Mouse (Mus musculus): ENCODE results near the gene Rab7b.

Gene Rab7b

GRCm38 (mm10) chr1:131688475-131688874, at the start of gene Rab7b:
Gene Rab7b (plus strand): TSS chr1:131688695.
- DNase-seq (ENCODE audit: inconsistent ontology term), result peak; percentile 71

GRCm38 (mm10) chr1:131640062-131640461, 48.4 kb upstream of the Rab7b start:
- DNase-seq (ENCODE audit: inconsistent ontology term), result no peak

DNA sequence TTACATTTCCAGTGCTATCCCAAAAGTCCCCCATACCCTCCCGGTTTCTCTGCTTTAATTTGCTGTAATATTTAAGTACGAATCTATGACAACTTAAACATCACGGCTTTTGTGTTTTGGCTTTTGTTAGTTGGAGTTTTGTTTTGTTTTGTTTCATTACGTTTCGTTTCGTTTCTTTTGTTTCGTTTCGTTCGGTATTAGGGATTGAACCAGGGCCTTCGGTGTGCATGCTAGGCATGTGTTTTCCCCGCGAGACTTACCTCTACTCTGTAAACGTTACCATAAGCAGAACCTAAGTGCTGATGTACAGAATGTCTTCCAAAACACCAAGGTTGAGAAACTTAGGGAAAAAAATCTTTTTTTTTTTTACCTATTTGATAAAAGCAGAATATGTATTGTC, 46.9 kb upstream of the Rab7b start:
- no peak for DNase-seq (ENCODE audit: inconsistent ontology term)

DNA sequence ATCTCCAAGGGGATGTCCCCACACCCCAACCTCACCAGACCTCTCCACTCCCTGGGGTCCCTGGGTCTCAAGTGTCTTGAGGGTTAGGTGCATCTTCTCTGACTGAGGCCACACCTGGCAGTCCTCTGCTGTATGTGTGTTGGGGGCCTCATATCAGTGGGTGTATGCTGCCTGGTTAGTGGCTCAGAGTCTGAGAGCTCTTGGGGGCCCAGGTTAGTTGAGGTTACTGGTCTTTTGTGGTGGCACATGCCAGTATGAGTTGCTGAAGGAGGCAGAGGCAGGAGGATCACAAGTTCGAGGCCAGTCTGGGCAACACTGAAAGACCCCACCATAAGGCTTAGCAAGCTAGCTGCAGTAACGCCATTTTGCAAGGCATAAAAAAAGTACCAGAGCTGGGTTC, 46.2 kb upstream of the Rab7b start:
- DNase-seq (ENCODE audit: inconsistent ontology term), result no peak

GRCm38 (mm10) chr1:131652670-131653443, 35.6 kb upstream of the Rab7b start:
- DNase-seq (ENCODE audit: inconsistent ontology term), result no peak

GRCm38 (mm10) chr1:131655601-131656000, 32.9 kb upstream of the Rab7b start:
- no peak for DNase-seq (ENCODE audit: inconsistent ontology term)

DNA sequence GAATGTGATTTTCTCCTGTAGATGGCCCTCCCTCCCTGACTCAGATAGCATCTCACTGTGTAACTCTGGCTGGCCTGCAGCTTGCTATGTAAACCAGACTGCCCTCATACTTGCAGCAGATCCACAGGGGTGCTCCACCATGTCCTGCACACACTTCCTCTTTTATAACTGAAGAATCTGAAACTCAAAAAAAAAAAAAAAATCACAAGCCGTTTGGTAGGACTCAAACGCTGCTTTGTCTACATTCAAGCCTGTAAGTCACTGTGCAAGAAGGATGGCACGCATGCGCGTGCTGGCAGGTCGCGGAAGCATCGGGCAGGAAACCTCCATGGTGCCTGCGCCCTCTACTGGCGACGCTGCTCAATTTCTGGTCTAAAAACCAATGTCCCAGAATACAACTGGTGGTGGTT, 30.5 kb upstream of the Rab7b start:
- DNase-seq (ENCODE audit: inconsistent ontology term), result peak; percentile 75

DNA sequence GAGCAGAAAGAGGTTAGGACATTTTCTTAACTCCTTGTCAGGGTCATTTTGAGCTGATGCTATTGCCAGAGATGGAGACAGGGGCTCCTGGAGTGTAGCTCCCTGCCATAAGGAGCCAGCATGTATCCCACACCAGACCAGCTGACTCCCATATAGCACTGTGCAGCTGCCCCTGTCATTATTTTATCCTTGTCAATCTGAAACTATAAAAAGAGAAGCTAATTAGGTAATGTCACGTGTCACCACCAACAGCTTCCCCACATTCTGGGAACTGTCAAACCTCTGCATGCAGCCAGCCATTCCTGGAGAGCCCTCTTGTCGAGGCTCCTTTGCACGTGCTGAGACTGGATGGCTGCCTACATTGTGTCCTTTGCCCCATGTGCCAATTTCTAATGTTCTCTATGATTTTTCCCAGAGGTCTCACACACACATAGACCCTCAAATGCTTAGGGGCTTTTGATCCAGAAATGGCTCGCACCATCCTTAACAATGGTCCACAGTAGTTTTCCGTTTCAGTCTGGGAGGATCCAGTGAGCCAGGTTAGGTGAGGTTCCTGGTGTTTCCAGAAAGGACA, 28.9 kb upstream of the Rab7b start:
- DNase-seq (ENCODE audit: inconsistent ontology term), result no peak

GRCm38 (mm10) chr1:131660266-131660665, 28.2 kb upstream of the Rab7b start:
- no peak for DNase-seq (ENCODE audit: inconsistent ontology term)

DNA sequence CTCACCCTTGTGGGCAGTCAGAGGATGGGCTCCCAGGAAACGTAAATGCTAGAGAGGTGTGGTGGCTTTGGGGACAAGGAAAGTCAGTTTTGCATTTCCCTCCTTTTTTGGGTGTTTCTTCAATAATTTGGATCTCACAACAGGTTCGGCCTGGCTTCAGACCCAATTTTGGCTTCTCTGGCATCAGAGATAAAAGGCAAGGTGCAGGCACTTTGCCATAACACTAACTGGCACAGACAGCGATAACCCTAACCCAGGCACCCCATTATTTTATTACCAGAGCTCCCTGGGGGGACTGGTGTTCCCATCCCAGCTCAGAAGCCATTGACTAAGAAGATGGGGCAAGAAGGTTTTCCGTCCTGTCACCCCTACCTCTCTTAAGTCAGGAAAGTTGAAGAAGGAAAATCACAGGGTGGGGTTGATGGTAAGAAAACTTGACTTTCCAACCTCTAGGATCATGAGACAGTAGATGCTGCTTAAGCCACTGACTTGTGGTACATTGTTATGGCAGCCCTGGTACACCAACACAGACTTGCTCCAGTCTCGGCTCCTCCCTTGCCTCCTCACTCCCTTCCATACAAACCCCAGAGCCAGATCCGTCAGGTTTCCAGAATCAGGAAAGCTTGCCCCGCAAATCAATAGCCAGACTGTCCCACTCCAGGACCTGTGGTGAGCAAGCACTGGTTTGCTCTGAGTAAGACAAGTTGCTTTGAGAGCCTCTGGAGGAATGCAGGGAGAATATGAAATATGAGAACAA, 27.6 kb upstream of the Rab7b start:
- DNase-seq (ENCODE audit: inconsistent ontology term), result no peak

DNA sequence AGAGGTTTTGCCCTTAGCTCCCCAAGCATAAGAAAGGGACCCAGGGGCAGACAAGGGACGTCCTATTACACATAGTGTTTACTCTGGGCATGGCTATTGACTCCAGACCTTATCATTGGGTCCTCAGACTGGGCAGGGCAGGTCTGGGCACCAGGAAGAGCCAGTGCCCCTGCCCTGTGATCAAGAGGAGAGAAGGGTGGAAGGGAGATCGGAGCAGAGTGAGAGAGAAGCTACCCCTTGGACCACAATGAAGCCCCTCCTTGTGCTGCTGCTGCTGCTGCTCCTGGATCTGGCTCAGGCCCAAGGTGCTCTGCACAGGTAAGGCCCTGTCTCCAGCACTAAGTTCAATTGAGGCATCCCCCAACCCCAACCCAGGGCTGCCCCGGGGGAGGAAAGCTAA, 26.7 kb upstream of the Rab7b start:
- no peak for DNase-seq (ENCODE audit: inconsistent ontology term)

DNA sequence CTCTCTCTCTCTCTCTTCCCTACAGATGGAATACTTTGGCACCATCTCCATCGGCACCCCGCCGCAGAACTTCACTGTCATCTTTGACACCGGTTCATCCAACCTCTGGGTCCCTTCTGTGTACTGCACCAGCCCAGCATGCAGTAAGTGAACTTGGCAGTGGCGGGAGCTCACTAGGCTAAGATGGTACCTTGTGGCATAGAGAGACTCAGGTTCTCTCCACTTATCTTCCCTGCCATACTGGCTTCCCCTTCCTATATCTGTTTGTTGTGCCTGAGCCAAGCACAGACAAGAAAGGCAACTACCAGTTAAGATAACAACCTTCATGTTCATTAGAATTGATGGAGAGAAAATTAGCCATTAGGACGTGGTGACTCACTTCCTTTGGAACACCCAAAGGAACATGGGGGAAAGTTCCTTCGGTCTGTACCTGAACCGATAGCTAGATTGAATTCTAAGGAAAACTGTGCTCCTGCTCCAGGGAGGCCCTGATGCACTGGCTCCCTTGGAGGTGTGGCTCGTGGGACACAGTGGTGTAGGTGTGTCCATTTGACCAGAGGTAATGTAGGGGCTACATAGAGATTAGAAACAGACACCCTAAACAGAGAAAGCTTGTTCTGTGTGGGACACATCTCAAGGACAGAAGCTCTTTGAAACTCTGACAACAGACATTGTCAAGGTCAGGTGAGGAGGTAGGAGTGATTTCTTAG, 25.1 kb upstream of the Rab7b start:
- DNase-seq (ENCODE audit: inconsistent ontology term), result no peak

DNA sequence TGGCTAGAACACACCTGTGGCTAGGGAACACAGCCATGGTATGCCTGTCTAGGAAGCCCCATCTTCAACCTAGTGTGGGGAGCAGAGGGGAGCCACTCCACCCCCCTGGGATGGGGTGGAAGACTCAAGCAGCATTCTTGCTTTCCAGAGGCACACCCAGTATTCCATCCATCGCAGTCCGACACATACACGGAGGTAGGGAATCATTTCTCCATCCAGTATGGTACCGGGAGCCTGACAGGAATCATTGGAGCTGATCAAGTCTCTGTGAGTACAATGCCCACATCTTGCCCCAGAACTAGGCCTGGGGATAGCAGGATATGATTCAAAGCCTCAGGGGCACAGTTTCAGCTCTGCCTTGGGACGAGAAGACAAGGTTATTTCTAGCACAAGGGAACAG, 24.4 kb upstream of the Rab7b start:
- DNase-seq (ENCODE audit: inconsistent ontology term), result no peak

DNA sequence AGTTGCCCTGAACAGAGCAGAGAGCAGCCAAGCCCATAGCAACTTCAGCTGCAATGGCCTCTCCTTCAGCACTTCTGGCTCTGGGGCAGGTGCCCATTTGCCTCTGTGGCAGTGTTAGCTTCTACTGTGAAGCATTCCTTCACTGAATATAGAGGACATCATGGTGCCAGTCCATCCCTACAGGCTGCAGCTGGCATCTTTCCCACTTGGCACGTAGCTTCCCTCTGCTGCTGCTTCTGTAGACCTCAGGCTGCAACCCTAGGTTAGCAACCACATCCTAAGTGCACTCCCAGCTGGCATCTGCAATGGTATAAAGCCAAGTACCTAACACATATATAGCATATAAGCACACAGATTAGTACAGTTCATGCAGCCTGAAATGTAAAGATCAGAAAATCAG, 22.6 kb upstream of the Rab7b start:
- DNase-seq (ENCODE audit: inconsistent ontology term), result no peak

DNA sequence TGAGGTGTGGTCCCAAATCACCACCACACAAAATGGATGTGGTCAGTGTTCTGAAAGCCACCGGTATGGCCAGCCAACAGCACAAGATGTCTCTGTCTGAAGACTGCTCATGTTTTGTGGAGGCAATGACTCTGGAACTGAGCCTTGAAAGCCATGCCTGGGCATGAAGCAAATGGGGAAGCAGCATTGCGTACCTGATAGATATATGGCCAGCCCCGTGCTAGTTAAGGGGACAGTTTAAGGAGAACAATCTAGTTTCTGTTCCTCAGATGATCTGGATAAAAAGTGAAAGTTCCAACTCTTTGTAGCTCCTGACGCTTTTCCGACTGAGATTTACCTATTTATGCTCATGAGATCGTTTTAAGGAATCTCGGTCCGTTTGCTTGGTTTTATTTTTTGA, 17.4 kb upstream of the Rab7b start:
- DNase-seq (ENCODE audit: inconsistent ontology term), result no peak

GRCm38 (mm10) chr1:131672361-131672760, 16.1 kb upstream of the Rab7b start:
- no peak for DNase-seq (ENCODE audit: inconsistent ontology term)

DNA sequence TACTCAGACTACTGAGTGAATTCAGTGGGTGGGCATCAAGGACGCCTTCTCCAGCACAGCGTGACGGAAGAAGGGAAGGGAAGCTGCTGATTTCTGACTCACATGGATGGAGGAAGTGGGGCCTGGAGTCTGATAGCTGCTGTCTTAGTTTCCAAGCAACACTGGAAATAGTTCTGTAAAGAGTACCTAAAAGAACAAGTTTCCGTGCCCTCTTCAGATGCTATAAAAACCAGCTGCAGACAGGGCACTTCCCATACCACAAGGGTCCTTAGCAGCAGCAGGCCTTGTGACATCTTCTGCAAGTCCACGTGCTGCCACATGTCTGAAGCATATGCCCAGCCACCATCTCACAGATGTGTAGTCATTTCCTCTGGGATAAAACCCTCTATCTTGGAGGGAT, 8.9 kb upstream of the Rab7b start:
- DNase-seq (ENCODE audit: inconsistent ontology term), result no peak

DNA sequence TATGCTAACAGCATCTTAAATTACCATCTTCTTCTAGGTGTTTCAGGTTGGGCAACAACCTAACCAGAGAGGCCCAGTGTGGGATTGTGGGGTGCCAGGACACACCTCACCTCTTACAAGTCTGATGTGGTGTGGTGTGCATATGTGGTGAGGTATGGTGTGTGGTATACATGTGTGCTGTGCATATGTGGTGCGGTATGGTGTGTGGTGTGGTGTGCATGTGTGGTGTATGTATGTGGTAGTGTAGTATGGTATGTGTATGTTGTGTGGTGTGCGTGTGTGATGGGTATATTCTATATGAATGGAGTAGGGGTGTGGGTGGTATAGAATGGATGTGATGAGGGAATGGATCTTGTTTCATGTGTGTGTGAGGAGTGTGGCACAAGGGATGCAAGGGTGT, 756 bp upstream of the Rab7b start:
- DNase-seq (ENCODE audit: inconsistent ontology term), result no peak

- no peak for DNase-seq (ENCODE audit: inconsistent ontology term)
Observed at GRCm38 (mm10) chr1:131689016-131689415, 521 bp downstream of the Rab7b start.

- no peak for DNase-seq (ENCODE audit: inconsistent ontology term)
Observed at GRCm38 (mm10) chr1:131689899-131690298, 1.4 kb downstream of the Rab7b start.

DNA sequence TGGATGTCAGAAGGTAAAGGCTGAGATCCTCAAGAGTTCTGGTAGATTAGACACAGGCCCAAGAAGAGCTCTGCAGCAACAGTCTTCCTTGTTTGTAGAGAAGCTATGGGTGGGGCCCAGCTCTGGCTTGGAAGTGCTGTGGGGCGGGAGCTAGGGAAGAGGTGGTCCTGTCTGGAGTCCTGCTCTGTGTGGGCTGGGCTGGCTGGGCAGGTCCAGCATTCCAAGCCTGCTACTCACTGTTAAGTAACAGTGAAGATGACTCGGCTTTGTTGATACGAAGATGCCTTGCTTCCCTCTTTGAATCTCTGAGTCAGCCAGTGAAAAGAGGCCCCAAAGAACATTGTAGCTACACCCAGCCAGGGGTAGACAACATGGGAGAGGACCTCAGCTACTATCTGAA, 1.9 kb downstream of the Rab7b start:
- peak; percentile 88 for DNase-seq (ENCODE audit: inconsistent ontology term)

- peak; percentile 76 for DNase-seq (ENCODE audit: inconsistent ontology term)
Observed at GRCm38 (mm10) chr1:131691356-131691755, 2.9 kb downstream of the Rab7b start.
